Mouse (Mus musculus) kidney, adult 2 months (tissue): ENCODE results near the gene Mab21l3.

Experiments used
- CTCF ChIP-seq: fragments of 200-500 bp; conservative IDR thresholded peaks from 2 replicates; pipeline ENCODE4 v1.5.1; 2011; ENCODE audit warnings: low read depth, mild to moderate bottlenecking, control low read depth, low read length, moderate library complexity, mixed read lengths; ENCODE audit not compliant: insufficient read depth, insufficient read length
- POLR2A ChIP-seq: fragments of 200-500 bp; IDR thresholded peaks from one replicate; pipeline ENCODE4 v1.6.1; 2011; ENCODE audit warnings: low read depth, low read length, control low read depth

DNA sequence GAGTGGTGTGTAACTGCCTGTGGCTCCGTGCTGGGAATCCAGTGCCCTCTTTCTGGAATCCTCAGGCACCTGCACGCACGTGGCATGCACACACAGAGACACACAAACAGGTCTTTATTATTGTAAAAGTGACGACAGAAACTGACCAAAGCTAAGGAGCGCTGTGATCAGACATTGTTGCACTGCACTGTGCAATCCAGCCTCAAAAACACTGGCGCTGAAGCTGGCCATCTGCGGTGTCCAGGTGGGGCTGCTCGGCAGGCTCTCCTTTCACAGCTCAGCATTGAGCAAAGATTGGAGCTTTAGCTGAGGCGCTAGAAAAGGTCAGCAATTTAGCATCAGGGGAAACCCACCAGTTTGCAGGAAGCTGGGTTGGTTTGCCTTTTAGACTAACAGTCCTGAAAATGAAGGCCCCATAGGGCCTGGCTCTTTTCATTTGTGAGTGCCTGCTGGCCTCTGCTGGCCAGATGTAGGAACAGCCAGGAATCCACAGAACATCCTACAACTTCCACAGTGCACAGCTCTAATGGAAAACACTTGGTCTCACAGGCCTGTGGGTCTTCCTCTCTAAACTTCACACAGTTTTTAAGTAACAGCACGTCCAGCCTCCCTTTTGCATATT is 36.3 kb downstream of the Mab21l3 start:
- no peak for TF ChIP-seq POLR2A
- TF ChIP-seq CTCF = peak; percentile 97
